ENCODE assay signal across 8 mouse cellular contexts in the genomic region with DNA sequence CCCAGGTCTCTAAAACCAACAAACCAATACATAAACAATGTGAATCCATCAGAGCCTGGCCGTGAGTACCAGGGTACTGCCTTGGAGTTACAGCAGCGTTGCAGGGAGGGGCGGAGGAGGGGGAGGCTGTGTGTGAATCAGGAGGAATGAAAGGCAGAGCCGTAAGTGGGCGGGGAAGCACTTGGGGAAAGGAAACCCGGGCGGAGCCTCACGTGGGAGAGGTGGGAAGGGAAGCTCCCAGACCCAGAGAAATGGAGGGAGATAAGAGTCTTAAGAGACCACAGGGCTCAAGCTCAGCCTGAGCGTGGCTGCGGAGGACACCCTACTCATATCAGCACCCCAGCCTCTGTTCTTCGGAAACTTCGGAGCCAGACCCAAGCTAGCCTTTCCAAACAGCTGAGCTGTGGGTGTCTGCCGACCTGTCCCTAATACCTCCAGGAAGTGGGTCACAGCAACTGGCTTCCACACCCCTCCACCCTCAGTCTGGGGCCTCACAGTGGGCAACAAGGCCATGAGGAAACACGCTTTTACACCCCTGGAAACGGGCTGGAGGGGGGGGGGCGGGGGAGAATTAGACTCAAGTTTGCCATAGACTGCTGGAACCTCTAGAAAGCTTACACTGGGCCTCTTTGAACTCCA. TPM values are rescaled to one million over a fixed set of nuclear protein-coding genes. Genes with fewer than 3 reads are reported as not detected.
DNase-seq lines count a peak whose midpoint lies in the region; ATAC-seq lines count a peak whose summit lies in the region.

No protein-coding gene starts in this region.

- WGBS in embryonic facial prominence, embryonic 11.5 days, result 12% methylated on average over 16 of the region's 16 CpGs
- 4% methylated on average over 16 of the region's 16 CpGs for WGBS in heart, embryonic 16.5 days

- H3K27ac ChIP-seq in embryonic facial prominence, embryonic 11.5 days (replicated peaks; ENCODE audit: low read depth, low read length), result no peak overlapping the region
- H3K27ac ChIP-seq in heart, embryonic 16.5 days (ENCODE audit: low read length), result 0 out of 2 replicates have a peak overlapping the region, but pooled peaks have one; percentile 18

- peak overlapping the region; percentile 25; the same call in 1 of the 2 replicates for H3K9ac ChIP-seq in embryonic facial prominence, embryonic 11.5 days (replicated peaks; ENCODE audit: low read length)
- H3K9ac ChIP-seq in heart, embryonic 16.5 days (ENCODE audit: low read length), result peak overlapping the region; percentile 69

- peaks cover 3% of the 10 kb centered on the region; the same call in 1 of the 2 replicates for H3K4me1 ChIP-seq in embryonic facial prominence, embryonic 11.5 days (ENCODE audit: control insufficient read depth, insufficient read depth, low read length)
- H3K4me1 ChIP-seq in heart, embryonic 16.5 days (ENCODE audit: control insufficient read depth, insufficient read depth, low read length), result peaks cover 11% of the 10 kb centered on the region

- no peaks in the 10 kb centered on the region for H3K27me3 ChIP-seq in embryonic facial prominence, embryonic 11.5 days (ENCODE audit: control insufficient read depth, insufficient read depth, low read length)
- H3K27me3 ChIP-seq in heart, embryonic 16.5 days (ENCODE audit: control insufficient read depth, insufficient read depth, low read length), result no peaks in the 10 kb centered on the region

- DNase-seq in adrenal gland, adult 18-20 months (ENCODE audit: low spot score in 2 of 2), result peak; percentile 42 to 45
- DNase-seq in embryonic facial prominence, embryonic 11.5 days (ENCODE audit: low spot score), result peak; percentile 86
- DNase-seq in kidney, postnatal 14 days, result peak; percentile 72
- peak; percentile 75 for DNase-seq in lung, postnatal 14 days
- DNase-seq in right cerebral cortex, adult 2 months (ENCODE audit: low spot score in 2 of 2), result peak; percentile 57 to 67
- DNase-seq in cerebellum, adult 11 months, result no peak
- DNase-seq in cerebellum, postnatal 14 days, result no peak

- no peaks in the 10 kb centered on the region for H3K9me3 ChIP-seq in embryonic facial prominence, embryonic 11.5 days (replicated peaks; ENCODE audit: control insufficient read depth, low read length)
- no peaks in the 10 kb centered on the region for H3K9me3 ChIP-seq in heart, embryonic 16.5 days (replicated peaks; ENCODE audit: control insufficient read depth, low read length)

- peak overlapping the region; percentile 46 for H3K4me2 ChIP-seq in embryonic facial prominence, embryonic 11.5 days (ENCODE audit: low read depth, low read length)
- H3K4me2 ChIP-seq in heart, embryonic 16.5 days (ENCODE audit: low read depth, low read length), result peak overlapping the region; percentile 72

- no peaks in the 10 kb centered on the region for H3K36me3 ChIP-seq in embryonic facial prominence, embryonic 11.5 days (replicated peaks; ENCODE audit: control insufficient read depth, insufficient read depth, low read depth, low read length)
- no peaks in the 10 kb centered on the region for H3K36me3 ChIP-seq in heart, embryonic 16.5 days (ENCODE audit: control insufficient read depth, insufficient read depth)

- peak; percentile 63 for ATAC-seq in embryonic facial prominence, embryonic 11.5 days (replicated peaks; ENCODE audit: insufficient number of reproducible peaks, low FRiP score, low TSS enrichment, low read depth)
- peak; percentile 79 for ATAC-seq in heart, embryonic 16.5 days (replicated peaks; ENCODE audit: extremely low read depth, insufficient read depth, low FRiP score)

- H3K4me3 ChIP-seq in embryonic facial prominence, embryonic 11.5 days (ENCODE audit: low read depth, low read length), result 0 out of 2 replicates have a peak overlapping the region, but pooled peaks have one; percentile 17
- H3K4me3 ChIP-seq in heart, embryonic 16.5 days (ENCODE audit: low read length), result peak overlapping the region; percentile 52

RNA-seq across cellular contexts. Expression of gene Tead4, which starts 14.7 kb away (rescaled TPM):
- 1 to 10 TPM; 2.6 to 3.8 TPM for total RNA-seq in adrenal gland, adult 18-20 months (2021)
- polyA plus RNA-seq in embryonic facial prominence, embryonic 11.5 days (2014; fragmentation: Nextera tagmentation; extraction: Ambion mirVana), result 1.4 and 2.3 TPM in 2 replicates
- polyA plus RNA-seq in heart, embryonic 16.5 days (2015; fragmentation: Nextera tagmentation; extraction: Ambion mirVana), result 2.5 and 2.7 TPM in 2 replicates

Comparison
In these comparisons a context has a peak if more than half of its experiments do, and no peak if none do; other contexts are left out.
1. DNase-seq: peak in adrenal gland, adult 18-20 months (2 of 2), embryonic facial prominence, embryonic 11.5 days (single experiment), kidney, postnatal 14 days (single experiment), lung, postnatal 14 days (single experiment) and right cerebral cortex, adult 2 months (2 of 2); none in cerebellum, adult 11 months (single experiment) and cerebellum, postnatal 14 days (0 of 2).